Mouse (Mus musculus): ENCODE measurements around the gene Gm6902.
"Not testable (repeated sequence)": the region's sequence is repeated elsewhere in the genome, so short reads cannot be mapped to it uniquely, and the experiment has no call there.

The Gm6902 gene

GRCm38 (mm10) chr7:23278800-23279199 is at the start of gene Gm6902:
Gene Gm6902 (minus strand): TSS chr7:23278900.
- DNase-seq (ENCODE audit: low spot score), result not testable (repeated sequence)

- not testable (repeated sequence) for DNase-seq (ENCODE audit: low spot score)
These were observed 22.2 kb upstream of the Gm6902 start, which contains the start of gene Nlrp4e for GRCm38 (mm10) chr7:23300892-23301291. Gene Nlrp4e (plus strand): TSS chr7:23301192.

GRCm38 (mm10) chr7:23251582-23251981 is 27.1 kb downstream of the Gm6902 start, which contains the start of gene Vmn1r166:
Gene Vmn1r166 (minus strand): TSS chr7:23251682.
- DNase-seq (ENCODE audit: low spot score), result not testable (repeated sequence)
